Mouse (Mus musculus) adrenal gland, postnatal 10 days (tissue): ENCODE data around the gene Ythdf2. TPM values are rescaled to one million over a fixed set of nuclear protein-coding genes. Genes with fewer than 3 reads are reported as not detected.
A peak's percentile ranks its signal among the peaks of the same experiment; 100 is the strongest.
"Not testable (repeated sequence)": the region's sequence is repeated elsewhere in the genome, so short reads cannot be mapped to it uniquely, and the experiment has no call there.

ENCODE experiments used
- DNase-seq: peaks from one replicate; pipeline ENCODE4 v3.0.0; 2021; ENCODE audit warnings: mixed read lengths
- long read RNA-seq, 2 experiments: library from polyadenylated mRNA; stranded (forward); transcript quantifications; one replicate each; pipeline ENCODE4 v2.0.0; 2021
- total RNA-seq, 2 experiments: library from RNA; stranded (reverse); gene quantifications; 2 replicates each; pipeline ENCODE4 v1.2.3; 2021

Gene Ythdf2
- 10 to 100 TPM; 48.9 to 54.4 TPM for total RNA-seq
- long read RNA-seq, experiment 1, full-length matches to known transcripts, result 97 of 100 reads
- long read RNA-seq, experiment 1, partial matches to known transcripts, result 2 of 100 reads
- long read RNA-seq, experiment 1, other reads (novel, unspliced or antisense), result 1 of 100 reads
- long read RNA-seq, experiment 2, full-length matches to known transcripts, result 44 of 47 reads
- long read RNA-seq, experiment 2, partial matches to known transcripts, result 2 of 47 reads
- long read RNA-seq, experiment 2, other reads (novel, unspliced or antisense), result 1 of 47 reads

DNA sequence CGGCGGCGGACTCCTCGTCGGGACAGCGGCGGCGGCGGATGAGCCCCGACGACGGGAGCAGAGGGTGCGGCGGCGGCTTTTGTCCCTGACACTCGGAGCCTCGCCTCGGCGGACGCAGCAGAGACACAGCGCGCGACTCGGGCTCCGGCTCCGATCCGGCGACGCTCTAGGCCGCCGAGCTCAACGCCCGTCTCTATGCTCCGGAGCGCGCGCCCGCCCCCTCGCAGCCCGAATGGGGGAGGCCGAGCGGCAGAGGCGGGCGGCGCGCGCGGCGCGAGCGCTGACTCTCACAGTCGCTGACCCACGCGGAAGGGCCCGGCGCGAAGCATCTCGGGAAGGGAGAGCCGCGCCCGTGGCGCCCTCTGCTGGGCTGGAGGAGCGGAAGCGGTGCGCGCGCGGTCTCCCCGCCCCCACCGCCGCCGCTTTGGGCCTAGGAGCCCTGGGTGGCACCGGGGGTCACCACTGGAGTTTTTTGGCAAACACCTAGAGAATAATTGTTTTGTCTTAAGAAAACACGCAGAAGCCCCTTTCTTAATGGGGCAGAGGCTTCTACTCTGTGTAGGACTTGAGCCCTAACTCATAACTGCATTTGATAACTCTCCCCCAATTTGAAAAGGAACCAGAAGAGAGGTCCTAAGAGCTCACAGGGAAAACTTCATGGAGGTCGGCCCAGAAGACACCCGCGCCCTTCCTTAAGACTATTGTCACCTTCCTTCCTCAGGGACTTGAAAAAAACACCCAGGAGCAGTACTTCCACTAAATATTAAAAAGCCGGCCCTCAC lies at the start of gene Ythdf2:
TSS of gene Ythdf2 (minus strand) at position 351 of the 782 bp plus-strand sequence.
- peak; percentile 99 for DNase-seq

DNA sequence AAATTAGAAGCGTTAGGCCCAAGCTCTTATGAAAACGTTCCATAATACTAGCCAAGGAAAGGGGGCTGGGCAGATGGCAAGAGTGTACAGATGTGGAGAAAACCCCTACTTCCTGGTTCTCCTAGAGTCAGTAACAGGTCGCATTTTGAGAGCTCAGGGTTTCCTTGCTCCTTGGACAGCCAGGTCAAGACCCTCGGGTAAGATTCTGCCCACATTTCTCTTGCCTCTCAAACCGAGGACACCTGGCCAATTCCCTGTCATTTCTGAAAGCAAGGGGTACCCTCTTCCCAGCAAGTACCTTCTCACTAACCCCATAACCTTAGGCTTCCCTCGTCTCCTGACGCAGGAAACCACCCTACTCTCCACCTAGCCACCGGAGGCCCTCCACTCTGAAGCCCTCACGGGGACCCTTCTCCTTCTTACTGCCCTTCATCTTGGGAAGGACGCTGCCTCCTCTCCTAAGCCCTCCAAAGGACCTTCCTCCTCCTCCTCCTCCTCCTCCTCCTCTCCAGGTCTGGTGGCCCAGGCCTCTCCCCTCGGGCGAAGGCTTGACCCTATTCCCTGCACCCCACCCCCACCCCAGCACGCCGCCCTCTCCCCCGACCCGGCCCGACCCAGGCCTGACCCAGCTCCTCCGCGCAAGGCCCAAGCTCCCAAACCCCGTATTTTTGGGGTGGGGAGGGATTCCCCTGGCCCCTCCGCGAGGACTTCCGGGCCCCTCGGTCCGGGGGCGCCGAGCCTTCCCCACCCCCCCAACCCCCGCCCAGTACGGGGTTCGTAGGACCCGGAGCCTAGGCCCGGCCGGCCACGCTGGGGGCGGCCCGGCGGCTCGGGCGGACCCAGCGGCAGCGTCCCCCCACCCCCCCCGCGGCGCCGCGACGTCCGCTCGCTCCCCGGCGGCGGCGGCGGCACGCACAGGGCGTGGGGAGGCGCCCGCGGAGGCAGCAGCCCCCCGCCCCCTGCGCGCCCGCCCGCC lies 48.6 kb upstream of the Ythdf2 start:
- DNase-seq, result peak; percentile 78

DNA sequence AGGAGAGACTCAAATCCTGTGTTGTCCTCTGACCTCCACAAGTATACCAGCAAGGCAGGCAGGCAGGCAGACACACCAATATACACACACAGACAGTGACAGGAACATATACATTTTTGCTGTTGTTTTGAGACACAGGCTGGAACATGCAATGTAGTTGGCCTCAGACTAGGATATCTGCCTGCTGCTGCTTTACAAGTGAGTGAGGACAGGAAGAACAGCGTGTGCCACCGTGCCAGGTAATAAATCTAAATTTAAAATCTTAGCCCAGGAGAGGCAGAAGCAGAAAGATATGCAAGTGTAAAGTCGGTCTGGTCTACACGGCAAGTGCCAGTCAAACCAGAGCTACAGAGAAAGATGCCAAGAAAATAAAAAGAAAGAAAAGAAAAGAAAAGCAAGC lies 47.1 kb upstream of the Ythdf2 start:
- no peak for DNase-seq

DNA sequence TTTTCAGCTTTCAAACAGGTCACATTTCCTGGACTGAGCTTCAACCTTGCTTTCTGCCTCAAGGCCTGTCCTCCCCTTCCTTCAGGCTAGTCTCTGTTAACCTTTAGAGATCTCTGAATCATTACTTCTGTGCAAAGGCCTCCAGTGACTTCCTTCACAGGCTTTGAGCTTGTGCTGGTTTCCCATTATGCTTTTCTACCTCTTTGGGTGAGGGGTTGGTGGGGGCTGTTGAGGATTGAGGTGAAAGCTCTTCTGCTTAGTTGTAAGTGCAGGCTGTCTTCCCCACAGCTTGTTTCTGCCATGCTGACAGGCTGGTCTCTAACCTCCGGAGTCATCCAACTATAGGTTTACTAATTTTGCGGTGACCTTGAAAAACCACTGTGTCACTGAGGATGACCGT lies 44.3 kb upstream of the Ythdf2 start:
- no peak for DNase-seq

DNA sequence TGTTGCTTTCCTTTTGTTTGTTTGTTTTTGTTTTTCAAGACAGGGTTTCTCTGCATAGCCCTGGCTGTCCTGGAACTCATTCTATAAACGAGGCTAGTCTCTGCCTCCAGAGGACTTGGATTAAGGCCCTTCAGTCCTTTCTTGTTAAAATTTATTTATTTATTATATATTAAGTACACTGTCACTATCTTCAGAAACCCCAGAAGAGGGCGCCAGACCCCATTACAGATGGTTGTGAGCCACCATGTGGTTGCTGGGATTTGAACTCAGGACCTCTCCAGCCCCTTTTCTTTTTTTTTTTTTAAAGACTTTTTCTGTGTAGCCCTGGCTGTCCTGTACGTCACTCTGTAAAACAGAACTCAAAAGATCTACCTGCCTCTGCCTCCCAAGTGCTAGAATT lies 42.9 kb upstream of the Ythdf2 start:
- no peak for DNase-seq

DNA sequence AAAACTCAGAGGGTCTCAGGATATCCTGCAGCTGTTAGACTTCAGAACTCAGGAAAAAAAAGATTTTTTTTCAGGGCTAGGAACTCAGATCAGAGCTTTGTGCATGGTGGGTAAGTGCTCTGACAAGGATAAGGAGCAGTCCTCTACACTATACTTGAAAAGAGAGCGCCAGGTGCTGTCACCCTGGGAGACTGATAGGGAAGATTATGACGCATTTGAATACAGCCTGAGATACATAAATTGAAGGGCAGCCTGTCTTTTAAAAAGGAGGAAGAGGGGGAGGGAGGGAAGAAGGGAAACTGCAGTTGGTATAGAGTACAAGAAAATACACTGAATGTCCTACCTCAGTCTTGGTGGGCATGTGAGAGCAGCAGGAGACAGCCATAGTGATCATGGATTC lies 41.5 kb upstream of the Ythdf2 start:
- no peak for DNase-seq

DNA sequence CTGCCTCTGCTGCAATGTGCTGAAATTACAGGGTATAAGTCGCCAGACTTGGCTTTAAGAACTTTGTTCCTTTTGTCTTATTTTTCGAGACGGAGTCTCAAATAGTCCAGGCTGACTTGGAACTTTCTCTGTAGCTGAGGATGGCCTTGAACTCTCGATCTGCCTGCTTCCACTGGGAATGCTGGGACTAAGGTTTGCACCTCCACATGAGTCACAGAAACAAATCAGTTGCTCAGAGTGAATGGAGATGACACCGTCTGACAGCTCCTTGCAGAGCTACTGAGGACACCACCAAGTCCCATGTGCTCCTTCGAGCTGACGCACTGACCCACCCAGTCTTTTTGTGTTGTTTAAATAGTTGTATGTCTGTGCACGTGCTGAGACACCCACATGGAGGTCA lies 41.0 kb upstream of the Ythdf2 start:
- DNase-seq, result no peak

DNA sequence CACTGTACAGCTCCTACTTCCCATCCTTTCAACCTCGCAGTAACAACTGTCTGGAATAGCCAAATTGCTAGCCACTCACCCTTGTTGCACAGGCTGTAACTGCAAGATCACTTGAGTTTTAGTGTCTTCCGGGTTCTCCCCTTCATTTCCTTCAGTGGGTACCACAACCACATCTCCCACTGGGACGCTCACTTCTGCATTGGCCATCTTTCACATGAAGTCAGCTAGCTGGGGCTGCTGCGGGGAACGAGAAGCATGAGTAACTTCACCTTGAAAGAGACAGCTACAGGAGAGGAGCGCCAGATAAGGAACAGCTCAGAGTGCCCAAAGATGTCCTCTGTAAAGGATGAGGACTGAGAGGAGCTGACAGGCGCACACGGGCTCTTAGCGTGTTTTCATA lies 39.5 kb upstream of the Ythdf2 start:
- DNase-seq, result no peak

DNA sequence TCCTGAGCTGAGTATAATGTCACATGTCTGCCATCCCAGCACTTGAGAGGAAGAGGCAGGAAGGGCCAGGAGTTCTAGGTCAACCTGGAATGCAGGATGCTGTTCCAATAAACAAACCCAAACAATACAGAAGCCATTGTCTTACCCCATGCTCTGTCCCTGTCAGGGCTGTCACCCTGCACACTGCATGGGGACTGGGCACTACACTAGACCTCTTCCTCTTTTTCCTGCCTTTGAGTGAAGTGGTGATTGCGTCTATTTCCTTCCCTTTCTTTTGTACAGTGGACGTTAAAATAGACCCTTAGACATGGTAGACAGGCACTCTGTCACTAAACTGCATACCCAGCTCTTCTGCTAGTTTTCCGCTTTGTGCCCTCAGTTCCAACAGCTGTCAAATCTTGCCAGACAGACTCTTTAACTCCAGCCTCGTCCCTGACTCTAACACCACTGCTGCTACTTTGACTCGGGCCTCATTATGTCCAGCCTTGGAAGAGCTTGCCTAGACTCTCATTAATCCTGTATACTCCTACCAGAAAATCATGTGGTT lies 35.4 kb upstream of the Ythdf2 start:
- no peak for DNase-seq

DNA sequence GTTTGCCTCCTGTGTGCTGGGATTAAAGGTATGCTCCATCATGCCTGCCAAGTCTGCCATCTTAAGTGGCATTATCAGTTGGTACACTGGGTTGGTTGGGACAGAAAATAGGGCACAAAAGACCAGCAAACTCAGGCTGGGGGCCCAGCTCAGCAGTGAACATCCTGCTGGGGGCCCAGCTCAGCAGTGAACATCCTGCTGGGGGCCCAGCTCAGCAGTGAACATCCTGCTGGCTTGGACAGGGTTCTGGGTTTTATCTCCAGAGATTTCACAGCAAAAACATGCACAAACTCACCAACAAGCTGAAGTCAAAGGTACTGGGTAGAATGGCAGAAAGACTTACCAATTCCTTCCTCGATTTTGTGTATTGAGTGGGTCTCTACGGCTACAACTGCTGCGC lies 33.5 kb upstream of the Ythdf2 start:
- no peak for DNase-seq

DNA sequence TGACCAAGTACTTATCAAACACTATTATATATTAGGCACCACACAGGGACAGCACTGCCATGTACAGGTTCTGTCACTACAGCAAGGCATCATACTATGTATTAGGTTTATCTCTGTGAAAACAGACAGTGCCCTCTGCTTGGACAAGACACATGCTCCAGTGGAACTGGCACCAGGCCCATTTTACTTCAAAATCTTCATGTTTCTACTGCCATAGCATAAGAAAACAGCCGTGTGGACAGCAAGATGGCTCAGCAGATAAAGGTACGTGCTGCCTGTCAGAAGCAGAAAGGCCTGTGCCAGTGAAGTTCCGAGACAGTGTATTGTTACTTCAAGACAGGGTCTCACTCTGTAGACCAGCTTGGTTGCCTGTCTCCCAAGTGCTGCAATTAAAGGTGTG lies 29.1 kb upstream of the Ythdf2 start:
- no peak for DNase-seq

DNA sequence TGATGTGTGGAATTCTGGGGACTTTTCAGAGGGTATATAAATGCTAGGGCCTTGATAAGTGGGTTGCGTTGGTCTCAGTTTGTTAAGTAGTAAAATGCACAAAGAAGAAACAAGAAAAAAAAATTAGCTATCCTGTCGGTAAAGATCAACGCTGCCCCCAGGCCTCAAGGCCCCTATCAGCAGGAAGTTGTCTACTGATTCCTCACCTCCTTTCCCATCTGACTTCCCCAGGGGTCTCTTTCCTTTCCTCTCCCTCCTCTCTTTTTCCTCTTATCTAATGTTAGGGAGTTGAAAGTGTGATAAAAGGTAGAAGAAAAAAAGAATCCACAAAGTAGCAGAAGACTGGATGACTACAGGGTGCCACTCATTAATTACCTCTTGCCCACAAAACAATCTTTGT lies 28.3 kb upstream of the Ythdf2 start:
- DNase-seq, result no peak

DNA sequence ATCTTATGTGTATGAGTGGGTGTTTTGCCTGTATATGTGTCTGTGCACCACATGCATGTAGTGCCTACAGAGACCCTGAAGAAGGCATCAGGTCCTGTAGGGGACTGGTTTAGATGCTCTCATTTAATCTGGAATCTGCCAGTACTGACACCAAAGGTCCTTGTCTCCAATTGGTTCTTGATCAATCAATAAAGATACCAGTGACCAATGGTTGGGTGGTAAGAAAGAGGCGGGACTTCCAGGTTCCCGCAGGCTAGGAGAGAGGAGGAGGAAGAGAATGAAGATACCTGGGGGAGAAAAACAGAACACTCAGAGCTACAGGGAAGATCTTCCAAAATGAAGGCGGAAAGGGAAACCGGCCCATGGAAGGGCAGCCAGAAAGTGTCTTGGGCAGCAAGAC lies 26.3 kb upstream of the Ythdf2 start:
- DNase-seq, result no peak

DNA sequence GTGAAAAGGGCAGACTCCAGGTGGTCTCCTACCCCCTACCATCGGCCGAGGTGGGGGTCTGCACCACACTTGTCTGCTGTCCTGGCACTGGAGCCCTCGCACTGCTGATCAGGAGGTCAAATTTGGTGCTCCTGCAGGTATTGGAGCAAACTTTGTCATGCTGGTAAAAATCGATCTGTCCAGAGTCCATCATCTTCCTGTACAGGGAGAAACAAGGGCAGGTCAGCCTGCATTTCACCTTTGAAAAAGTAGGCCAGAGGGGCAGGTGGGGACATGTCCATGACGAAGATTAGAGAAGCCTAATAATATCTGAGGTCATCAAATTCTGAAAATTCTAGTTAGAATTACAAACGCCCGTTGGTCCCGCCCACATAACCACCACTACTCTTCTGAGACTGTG lies 22.6 kb upstream of the Ythdf2 start:
- no peak for DNase-seq

DNA sequence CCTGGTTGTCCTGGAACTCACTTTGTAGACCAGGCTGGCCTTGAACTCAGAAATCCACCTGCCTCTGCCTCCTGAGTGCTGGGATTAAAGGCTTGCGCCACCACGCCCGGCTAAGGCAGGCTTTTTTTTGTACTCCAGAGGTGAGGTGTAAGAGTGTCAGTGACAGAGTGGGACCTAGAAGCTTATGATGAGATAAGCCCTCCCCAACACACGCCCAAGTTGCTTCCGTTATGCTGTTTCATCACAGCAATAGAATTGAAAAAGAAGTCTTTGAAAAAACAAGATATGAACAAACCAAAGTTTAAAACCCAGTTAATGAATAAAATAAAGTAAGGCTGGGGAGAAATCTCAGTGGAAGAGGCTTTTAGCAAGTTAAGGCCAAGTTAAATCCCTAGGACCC lies 18.3 kb upstream of the Ythdf2 start:
- DNase-seq, result no peak

DNA sequence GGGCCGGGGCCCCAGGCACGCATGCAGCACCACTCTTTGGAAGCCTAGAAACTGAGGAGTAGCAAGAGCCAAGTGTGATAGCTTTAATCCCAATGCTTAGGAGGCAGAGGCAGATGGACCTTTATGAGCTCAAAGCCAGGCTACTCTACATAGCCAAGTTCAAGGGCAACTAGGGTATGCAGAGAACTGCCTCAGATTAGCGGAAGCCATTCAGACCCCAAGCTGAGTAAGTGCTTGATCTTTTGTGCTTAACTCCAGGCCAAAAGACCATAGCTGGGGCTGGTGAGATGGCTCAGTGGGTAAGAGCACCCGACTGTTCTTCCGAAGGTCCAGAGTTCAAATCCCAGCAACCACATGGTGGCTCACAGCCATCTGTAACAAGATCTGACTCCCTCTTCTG lies 9.9 kb upstream of the Ythdf2 start:
- DNase-seq, result not testable (repeated sequence)

DNA sequence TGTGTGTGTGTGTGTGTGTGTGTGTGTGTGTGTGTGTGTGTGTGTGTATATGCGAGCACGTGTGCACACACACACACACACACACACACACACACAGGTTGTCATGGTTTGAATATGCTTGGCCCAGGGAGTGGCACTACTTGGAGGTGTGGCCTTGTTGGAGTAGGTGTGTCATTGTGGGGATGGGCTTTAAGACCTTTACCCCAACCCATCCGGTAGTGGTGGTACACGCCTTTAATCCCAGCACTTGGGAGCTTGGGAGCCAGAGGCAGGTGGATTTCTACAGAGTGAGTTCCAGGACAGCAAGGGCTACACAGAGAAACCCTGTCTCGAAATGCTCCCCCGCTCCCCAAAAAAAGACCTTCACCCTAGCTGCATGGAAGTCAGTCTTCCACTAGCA lies 6.3 kb upstream of the Ythdf2 start:
- DNase-seq, result not testable (repeated sequence)

DNA sequence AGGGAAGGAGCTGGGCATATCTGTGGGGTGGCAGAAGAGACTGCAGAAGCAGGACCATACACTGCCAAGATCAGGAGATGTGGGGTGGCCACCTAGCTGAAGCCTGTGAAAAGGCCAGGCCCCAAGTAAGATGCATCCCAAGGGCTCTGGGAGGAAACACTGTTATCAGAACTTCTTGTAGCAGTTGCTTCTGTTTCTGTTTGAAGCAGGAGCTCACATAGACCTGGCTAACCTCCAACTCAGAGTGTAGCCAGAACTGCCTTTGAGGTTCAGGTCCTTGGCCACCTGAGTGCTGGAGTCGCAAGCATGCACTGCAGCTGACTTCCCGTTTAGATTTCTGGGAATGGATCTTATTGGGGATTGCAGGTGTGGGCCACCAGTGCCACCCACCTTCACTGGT lies 5.7 kb upstream of the Ythdf2 start:
- DNase-seq, result no peak

DNA sequence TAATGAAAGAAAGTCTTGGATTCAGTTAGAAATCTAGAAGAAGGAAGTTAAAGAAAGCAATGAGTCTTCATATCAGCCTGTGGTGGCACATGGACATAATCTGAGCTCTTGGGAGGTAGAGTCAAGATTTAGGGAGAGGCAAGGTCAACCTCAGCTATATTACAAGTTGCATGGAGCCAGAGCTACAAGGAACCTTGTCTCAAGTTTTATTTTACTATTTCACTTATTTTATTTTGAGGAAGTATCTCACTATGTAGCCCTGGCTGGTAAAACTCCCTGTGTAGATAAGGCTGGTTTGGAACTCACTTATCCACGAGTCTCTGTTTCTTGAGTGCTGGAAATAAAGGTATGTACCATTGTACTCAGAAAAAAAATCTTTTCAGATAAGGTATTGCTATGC lies 4.5 kb upstream of the Ythdf2 start:
- DNase-seq, result no peak

DNA sequence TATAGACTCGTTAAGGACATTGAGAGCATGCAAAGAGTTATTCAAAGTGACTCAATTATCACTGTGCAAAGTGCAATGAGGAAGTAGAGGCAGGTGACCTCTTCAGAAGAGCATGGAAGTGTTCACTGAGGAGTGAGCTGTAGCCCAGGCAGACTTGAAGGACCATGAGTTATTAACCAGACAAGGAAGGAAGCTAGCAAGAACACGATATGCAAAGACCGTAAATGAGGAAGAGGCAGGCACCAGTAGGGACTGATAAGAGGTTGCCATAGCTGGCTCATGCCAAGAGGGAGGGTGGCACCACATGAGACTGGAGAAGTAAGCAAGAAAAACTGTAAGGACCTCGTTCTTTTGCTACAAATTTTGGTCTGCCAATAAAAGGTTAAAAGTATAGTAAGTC lies 2.7 kb upstream of the Ythdf2 start:
- DNase-seq, result no peak

DNA sequence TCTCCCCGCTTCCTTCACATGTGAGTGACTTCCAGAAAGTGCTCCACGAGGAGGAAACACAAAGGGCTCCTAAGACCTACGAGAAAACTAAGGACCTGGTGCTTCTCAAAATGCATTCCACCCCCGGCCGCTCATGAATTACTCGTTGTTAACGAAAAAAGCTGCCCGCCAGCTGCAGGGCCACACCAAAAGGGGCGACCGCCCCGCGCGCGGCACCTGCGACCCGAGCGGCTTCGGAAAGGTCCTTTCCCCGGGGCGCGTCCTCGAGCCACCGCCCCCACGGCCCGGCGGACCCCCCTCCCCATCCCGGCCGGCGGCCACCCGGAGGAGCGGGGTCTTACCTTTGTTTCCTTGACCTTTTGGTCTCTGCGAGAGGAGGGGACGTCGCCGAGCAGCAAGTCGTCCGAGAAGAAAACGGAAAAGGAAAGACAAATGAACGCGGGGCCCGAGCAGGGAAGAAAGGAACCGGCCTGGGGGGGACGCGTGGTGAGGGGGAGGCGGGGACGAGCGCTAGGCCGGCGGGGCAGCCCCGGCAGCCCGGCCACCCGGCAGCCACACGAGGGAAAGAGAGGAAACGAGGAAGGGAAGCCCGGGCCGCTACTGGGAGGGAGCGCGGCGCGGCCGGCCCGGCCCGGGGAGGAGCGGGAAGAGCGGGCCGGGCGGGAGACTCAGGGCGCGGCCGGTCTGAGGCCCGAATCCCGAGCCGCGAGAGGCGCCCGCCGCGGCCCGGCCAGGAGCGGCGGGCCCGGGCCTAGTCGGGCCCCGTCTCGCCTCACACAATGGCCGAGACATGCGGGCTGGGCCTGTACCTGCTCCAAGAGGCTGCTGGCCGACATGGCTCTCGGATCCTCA lies 786 bp downstream of the Ythdf2 start:
- peak; percentile 52 for DNase-seq

DNA sequence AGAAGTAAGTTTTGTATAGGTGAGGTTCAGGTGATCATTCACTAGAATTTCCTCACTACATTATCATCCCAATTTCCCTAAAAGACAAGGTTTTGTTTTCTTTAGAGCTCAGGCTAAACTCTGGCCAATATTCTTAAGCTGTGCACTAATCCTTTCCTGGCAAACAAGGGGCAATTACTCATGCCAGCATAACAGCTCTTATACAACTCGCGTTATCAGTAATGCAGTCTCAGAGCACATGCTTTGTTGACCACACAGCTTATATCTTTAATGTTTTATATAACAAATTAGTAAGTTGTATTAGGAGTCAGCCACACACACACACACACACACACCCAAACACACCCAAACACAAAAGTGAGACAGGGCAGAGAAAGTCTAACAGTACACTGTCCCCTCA lies 1.8 kb downstream of the Ythdf2 start:
- DNase-seq, result no peak
